Mouse (Mus musculus) subcutaneous adipose tissue, adult 2 months (tissue): ENCODE results near the gene Sox4. TPM values are rescaled to one million over a fixed set of nuclear protein-coding genes. Genes with fewer than 3 reads are reported as not detected.

ENCODE experiments used
- polyA plus RNA-seq: library from polyadenylated mRNA; depleted of rRNA; stranded (reverse); fragments of >200 nt; gene quantifications from 2 replicates; pipeline ENCODE4 v1.2.3, GENCODE M21; 2012; ENCODE audit warnings: low replicate concordance; rRNA removed

The Sox4 gene
- 14.2 and 54.9 TPM in 2 replicates for polyA plus RNA-seq

GRCm38 (mm10) chr13:28953581-28953991 is at the start of gene Sox4:
Gene Sox4 (minus strand): TSS chr13:28953713.

